Mouse (Mus musculus) c-Kit-positive CD71-negative TER-119-negative erythroid progenitor cells, embryonic 14.5 days (primary cell): Measurements from ENCODE around the gene Cxcl9.
"Not testable (repeated sequence)": the region's sequence is repeated elsewhere in the genome, so short reads cannot be mapped to it uniquely, and the experiment has no call there.

Experiments
- DNase-seq: peaks from one replicate; pipeline ENCODE4 v3.0.0-alpha.2; 2013; ENCODE audit warnings: low read depth

Cxcl9 gene

GRCm38 (mm10) chr5:92327929-92328328, at the start of gene Cxcl9:
Gene Cxcl9 (minus strand): TSS chr5:92328079.
- DNase-seq, result no peak

- no peak for DNase-seq
Observed at GRCm38 (mm10) chr5:92376795-92377405, 49.0 kb upstream of the Cxcl9 start.

DNA sequence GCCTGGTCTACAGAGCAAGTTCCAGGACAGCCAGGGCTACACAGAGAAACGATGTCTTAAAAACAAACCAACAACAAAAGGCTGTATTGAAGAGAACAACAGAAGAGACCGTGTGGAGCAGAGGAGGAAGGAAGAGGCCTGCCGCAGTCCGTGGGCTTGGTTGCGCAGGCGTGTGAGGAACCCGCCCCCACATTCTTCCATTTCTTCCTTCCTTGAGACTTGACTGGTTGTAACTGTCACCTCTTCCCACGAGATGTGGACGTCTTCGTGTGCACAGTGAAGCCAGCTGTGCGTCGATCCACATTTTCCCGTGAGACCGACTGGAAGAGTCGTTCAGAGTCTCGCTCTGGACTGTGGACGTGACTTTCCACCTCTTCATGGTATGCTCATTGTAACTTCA, 47.5 kb upstream of the Cxcl9 start:
- no peak for DNase-seq

DNA sequence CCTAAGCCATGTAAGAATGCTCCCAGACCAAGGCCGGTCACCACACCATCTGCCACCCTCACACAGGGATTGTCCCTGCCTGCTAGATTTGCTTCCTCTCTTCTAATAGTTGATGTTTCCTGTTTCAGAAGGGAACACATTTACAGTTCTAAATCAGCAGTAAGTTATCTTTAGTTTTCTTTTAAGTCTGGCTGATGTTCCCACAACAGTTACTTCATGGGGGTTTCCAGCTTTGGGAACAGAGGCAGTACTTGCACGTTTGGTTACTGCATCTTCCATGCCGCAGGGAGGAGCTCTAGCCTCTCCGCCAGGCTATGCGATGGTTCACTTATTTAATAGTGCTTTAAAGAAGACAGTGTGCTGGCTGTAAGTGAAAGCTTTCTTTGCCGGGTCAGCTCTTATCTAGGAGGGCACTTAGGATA, 46.9 kb upstream of the Cxcl9 start:
- no peak for DNase-seq

DNA sequence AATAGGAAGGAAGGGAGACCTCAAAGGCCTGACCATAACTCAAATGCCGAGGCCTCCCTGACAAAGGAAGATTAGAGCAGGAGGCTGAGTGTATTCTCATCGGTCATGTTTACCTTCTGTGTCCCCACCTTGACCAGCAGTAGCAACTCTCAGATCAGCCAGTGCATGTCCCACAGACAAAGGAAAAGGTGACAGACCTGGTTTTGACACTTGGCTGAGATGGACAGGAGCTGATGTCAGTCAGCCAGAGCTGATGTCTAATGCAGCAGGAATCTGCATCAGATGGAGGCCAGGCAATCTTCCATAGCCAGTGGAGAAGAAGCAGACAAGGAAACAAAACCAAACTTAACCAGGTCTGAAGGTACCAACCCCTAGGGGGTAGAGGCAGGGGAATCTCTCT, 44.7 kb upstream of the Cxcl9 start:
- DNase-seq, result no peak

DNA sequence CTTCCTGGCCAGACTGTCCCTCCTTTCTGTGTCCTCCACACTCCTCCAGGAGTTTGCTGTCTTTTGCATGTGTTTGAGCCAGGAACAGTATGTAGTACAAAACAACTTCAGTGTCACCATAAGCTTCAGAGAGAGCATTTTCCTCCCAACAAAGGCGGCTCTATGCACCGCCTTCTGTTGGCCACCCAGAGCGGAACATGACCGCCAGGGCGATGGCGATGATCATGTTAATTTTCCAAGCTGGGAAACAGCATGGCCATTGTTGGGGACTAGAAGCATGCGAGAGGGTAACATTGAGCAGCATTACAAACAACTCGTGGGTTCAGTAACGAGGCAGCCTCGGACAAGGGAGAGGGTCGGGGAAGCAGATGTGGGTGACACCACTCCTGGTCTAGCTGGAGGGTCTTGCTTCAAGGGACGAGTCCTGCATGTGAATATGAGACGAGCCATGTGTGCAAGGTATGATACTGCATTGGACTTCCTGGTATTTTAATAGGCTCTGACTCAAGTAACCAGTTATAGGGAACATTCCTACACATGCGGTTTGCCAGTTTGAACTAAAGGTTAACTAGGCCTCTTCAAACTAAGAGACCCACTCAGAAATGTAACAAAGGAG, 43.6 kb upstream of the Cxcl9 start:
- no peak for DNase-seq

- no peak for DNase-seq
Observed at GRCm38 (mm10) chr5:92370891-92371290, 43.0 kb upstream of the Cxcl9 start.

- DNase-seq, result no peak
Observed at GRCm38 (mm10) chr5:92370392-92370791, 42.5 kb upstream of the Cxcl9 start.

DNA sequence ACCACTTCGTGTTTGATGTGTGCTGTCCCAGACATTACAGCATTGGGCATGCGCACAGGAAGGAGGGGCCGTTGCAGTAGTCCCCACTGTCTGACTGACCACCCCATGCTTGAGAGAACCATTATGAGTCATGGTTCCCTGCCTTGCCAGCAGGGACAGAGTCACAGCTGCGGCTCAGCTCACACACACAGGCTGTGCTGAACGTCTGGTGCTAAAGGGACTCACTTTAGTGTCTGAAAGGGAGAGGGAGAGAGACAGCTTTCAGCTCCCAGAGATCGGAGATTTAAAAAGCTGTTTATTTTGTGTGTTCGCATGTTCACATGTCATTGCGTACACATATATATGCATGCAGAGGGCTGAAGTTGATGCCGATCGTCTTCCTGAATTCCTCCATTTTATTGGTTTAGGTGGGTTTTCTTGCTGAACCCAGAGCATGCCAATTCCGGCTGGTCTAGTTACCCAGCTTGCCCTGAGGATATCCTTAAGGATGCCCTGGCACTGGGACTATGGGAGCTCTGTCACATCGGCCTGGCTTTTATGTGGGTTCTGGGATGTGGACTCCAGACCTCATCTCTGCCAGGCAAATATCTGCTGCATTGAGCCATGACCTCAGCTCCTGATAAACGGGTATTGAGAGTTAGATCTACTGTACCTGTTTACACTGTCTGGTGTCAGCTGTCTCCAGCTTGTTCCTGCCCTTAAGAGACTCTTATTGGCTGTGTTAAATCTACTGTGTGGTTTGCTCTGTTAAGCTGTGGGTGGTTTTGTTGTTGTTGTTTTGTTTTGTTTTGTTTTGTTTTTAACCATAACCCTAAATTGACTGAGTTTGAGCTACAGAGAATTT, 41.5 kb upstream of the Cxcl9 start:
- DNase-seq, result no peak

- no peak for DNase-seq
Observed at GRCm38 (mm10) chr5:92368392-92368791, 40.5 kb upstream of the Cxcl9 start.

- no peak for DNase-seq
Observed at GRCm38 (mm10) chr5:92366565-92366964, 38.7 kb upstream of the Cxcl9 start.

- DNase-seq, result no peak
Observed at GRCm38 (mm10) chr5:92365146-92365705, 37.3 kb upstream of the Cxcl9 start.

- no peak for DNase-seq
Observed at GRCm38 (mm10) chr5:92364011-92364410, 36.1 kb upstream of the Cxcl9 start.

DNA sequence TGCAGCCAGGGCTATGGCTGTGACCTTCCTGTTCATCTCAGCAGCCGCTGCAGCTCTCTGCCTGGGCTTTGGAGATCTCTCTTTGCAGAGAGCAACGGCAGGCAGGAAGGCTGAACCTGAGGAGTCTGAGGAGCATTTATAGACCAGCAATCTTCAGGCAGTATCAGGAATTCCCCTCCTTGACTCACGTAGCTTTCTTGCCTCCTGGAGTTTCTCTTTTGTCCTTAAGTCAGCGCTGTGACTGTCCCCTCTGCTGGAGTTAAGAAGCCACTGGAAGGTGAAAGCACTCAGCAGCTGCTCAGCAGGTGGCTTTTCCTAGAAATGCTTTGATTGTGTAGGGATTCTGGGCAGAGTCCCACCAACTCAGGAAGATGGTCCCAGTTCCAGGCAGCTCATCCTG, 35.3 kb upstream of the Cxcl9 start:
- DNase-seq, result no peak

DNA sequence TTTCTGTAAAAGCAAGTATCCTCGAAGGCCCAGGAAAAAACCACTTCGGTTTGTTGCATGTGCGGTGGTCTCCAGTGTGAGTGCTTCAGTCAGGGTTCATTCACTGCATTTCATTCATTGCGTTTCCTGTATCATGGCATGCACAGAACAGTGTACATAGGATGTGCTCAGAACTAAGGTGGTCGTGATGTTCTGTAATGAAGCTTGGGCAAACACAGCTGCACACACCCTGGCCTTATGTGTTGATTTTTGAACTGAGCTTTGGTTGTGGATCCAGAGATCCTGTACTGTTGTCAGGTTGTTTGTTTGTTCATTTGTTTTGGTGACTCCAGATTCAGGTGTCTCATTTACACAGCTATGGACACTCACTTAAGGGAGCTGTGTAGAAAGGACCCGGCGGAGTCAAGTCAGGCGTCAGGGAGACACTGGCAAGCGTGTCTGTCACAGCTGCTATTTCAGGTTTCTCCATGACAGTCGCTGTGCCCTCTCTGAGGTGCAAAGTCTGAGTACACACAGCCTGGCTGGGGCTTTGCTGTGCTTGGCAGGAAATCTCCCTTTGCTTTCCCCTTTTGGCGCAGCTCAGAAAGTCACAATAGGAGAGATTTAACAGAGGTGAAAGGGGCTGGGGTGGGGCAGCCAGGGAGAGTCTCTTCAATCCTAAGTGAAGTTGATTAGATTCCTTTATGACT, 31.0 kb upstream of the Cxcl9 start:
- no peak for DNase-seq

- DNase-seq, result no peak
Observed at GRCm38 (mm10) chr5:92358033-92358432, 30.2 kb upstream of the Cxcl9 start.

GRCm38 (mm10) chr5:92353517-92353916, 25.6 kb upstream of the Cxcl9 start:
- no peak for DNase-seq

DNA sequence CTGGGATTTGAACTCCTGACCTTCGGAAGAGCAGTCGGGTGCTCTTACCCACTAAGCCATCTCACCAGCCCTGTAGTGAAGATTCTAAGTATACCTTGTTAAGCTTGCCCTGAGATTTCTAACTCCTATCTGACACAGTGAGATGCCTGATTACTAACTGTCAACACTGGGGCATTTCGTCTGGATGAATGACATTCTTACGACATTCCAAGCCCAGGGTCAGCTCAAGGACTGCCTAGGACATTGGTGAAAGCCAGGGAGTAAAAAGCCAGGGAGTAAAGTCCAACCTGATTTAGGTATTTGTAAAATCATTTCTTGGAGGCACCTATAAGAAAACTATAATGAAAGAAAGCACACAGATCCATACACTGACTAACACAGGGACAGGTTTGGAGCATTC, 24.8 kb upstream of the Cxcl9 start:
- DNase-seq, result not testable (repeated sequence)

DNA sequence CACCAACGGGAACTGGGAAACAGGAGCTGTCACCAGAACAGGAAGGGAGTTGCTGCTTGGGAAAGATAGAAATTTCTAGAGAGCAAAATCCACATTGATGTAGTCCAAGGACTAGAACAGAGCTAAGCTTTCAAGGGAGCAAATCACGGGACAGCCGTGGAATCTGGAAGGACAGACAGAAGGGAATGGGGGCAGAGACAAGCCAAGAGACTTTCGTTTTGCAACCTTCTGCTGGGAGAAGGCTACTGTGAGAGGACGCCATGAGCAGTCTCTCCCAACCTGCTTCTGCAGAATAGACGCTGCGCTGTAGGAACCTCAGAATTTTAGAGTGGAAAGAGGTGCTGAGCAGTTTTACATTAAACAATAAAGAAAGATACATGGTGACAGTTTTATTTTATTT, 21.9 kb upstream of the Cxcl9 start:
- no peak for DNase-seq

GRCm38 (mm10) chr5:92348794-92349413, 21.0 kb upstream of the Cxcl9 start, which contains the start of gene Cxcl10:
Gene Cxcl10 (minus strand): TSS chr5:92348889.
- DNase-seq, result peak; percentile 65

GRCm38 (mm10) chr5:92345006-92345405, 17.1 kb upstream of the Cxcl9 start:
- DNase-seq, result no peak

DNA sequence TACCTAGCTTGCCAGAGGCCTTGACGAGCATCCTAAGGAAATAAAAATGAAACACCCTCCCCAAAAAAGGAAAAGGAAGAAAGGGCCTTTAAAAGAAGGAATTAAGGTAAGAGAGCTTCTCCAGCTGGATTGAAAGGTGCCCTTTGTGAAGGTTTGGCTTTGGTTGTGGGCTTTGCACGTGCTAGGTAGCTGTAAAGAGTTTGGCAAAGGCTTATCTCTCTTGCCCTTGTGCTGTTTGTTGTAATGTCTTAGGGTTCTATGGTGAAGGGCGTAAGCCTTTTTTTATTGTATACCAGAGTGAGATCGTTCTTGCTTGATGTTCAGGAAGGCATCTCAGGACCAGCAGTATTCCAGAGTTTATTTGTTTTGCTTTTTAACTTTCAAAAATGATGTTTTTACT, 12.7 kb upstream of the Cxcl9 start:
- DNase-seq, result no peak
